Mouse (Mus musculus) kidney, postnatal 36 days (tissue): ENCODE data around the gene Trim46.

Experiments used
- DNase-seq, 2 experiments: peaks; one replicate each; pipeline ENCODE4 v3.0.0; 2021 to 2022; ENCODE audit warnings: mixed read lengths in 2 of 2

Gene Trim46

DNA sequence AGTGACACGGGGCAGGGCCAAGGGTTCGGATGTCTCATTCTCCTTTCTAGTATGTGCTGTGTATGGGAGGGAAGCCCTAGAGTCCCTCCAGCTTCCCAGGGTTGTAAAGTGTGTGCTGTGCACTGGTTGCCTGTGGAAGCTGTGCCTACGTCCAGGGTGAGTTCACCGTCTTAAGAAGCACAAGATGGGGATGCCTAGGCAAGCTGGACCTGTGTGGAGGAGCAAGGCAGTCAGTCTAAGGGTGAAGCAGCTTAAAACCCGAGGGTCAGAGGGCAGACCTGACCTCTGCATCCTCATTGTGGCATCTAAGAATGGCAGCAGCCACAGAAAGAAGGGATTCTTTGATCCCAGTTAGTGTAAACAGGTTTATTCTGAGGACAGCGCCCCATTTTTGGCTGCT lies 37.4 kb downstream of the Trim46 start:
- no peak for DNase-seq

DNA sequence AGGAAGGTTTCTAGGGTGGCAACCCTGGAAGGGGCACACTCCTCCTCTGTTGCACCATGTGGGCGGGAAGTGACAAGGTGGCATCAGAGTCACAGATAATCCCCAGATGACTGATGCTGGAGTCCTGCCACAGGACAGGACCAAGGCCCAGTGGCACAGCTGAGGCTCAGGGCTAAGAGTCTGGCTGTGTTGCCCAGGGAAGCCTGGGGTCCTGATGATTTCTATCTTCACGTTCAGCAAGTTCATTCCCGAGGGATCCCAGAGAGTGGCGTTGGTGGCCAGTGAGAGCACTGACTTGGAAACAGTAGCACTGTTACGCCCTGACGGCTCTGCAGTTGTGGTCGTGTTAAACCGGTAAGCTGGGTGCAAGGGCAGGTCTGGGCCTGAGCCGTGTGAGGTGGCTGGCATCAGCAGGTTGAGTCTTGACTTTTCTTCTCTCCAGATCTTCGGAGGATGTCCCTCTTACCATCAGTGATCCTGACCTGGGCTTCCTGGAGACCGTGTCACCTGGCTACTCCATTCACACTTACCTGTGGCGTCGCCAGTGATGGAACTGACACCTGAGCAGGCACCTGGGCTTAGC lies 37.9 kb downstream of the Trim46 start:
- DNase-seq: no peak

DNA sequence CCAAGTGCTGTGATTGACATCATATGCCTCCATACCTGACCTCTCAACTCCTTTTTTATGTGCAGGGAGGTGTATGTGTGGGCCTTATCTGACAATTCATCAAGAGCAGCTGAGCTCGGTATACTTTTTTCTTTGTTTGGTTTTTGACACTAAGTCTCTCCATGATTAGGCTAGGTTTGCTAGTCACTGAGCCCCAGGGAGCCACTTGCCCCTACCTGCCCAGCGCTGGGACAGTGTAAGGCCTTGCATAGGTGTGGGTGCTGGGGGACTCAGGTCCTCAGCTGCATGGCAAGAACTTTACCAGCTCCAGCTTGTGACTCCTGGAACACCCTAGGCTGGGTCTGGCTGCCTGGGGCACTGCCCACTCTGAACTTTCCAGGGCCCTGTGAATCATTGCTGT lies 39.4 kb downstream of the Trim46 start:
- no peak for DNase-seq

DNA sequence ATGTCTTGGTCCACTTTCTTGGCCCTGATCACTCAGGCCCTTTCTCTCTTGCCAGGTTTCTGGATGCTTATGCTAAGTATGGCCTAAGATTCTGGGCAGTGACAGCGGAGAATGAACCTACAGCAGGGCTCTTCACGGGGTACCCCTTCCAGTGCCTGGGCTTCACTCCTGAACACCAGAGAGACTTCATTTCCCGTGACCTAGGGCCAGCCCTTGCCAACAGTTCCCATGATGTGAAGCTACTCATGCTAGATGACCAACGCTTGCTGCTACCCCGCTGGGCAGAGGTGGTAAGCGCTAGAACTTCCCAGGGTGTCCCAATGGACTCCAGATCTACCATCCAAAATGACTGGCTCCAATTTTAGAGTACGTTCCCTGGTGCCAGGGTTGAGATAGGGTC lies 40.0 kb downstream of the Trim46 start:
- DNase-seq: no peak

DNA sequence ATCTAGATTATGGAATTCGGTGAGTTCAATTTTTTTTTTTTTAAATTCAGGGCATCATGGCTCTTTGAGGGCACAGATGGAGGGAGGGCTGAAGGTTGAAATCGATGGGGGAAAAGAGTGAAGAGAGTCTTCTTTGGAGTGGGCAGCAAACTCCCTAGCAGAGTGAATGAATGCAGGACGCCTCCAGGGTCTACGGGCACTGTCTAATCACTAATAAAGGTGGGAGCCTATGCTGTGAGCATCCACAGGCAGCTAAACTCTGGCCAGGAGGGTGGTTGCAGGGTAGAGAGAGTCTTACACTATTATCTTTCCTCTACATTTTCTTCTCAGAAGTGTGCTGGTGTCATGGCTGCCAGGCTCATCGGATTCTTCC lies 43.0 kb downstream of the Trim46 start:
- no peak for DNase-seq

DNA sequence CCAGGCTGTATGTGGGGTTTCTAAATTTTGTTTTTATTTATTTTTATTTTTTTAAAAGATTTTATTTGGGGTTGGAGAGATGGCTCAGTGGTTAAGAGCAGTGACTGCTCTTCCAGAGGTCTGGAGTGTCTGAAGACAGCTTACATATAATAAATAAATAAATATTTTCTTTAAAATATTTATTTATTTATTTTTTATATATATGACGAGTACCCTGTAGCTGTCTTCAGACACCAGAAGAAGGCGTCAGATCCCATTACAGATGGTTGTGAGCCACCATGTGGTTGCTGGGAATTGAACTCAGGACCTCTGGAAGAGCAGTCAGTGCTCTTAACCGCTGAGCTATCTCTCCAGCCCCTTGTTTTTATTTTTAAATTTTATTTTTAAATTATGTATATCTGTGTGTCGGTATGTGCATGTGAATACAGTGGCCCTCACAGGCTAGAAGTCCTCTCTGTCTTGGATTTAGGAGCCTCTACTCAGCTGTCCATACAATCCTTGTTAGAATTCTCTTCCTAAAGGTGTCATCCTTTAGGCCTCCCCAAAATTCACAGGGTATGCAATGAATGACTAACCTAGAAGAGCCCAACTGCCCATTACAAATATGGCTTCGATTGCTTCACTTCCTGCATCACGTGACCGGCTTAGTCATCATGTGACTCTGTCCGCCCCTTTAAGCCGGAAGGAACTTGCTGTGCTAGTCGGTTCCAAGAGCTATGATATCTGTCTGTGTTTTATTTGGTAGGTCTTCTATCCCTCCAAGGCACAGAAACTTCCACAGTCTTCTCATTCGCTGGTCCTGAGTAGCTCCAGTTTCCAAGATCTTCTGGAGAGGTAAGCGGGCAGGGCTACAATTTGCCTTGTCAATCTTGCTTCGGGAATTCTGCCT lies 43.6 kb downstream of the Trim46 start, which contains the start of gene Gba:
TSS of gene Gba (plus strand) at position 676 of the 889 bp plus-strand sequence.
- DNase-seq: peak; percentile 87 to 88

DNA sequence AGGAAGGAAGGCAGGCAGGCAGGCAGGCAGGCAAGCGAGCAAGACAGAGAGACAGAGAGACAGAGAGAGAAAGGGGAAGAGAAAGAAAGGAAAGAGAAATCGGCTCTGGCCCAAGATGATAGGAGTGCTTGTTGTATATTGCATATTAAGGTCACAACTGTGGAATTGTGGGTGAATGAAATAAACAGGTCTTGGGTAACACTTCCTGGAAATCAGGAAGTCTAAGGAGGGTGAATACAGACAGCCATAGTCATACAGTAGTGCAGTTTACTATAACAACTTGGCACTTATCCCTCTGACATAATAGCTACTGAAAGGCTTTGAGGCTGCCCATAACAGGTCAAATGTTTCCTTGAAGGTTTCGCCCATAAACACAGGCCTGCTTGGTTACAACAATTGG lies 46.3 kb downstream of the Trim46 start:
- no peak for DNase-seq

DNA sequence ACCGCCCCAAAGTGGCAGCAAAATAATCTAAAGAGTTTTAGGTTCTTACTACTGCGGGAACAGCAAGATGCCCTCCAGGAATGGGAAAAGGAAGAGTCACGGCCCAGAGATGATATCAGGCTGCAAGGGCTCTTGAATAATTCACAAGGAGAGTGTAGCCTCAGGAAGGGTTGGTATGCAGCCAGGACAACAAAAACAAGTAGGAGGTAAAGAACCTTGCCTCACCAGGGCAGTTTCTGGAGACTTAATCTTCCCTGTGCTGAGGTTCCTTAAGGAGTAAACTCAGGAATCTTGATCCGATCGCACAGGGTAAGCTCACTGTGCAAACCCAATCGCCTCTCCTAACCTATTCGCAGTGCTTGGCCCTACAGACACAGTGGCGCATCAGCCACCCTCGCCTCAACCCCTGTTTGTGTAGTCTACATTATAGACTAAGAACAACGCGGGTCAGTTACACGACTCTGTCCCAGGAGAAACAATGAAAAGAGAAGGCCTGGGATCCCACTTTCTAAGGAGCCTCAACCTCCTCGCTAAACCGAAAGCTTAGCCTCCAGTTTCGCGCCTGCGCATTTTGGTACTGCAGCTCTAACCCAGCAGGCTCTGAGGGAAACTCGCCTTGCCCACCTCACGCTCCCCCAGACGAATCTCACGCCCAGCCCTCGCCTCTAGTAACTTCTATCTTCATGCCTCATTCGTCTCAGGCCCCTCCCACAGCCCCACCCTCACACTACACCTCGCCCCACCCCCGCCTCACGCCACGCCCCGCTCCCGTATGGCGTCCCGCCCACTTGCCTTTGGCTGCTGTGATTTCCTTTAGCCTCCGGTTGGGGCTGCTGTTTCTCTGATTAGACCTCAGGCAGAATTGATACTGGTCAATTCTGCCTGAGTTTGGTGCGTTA lies 49.9 kb downstream of the Trim46 start:
- peak; percentile 92 to 94 for DNase-seq

DNA sequence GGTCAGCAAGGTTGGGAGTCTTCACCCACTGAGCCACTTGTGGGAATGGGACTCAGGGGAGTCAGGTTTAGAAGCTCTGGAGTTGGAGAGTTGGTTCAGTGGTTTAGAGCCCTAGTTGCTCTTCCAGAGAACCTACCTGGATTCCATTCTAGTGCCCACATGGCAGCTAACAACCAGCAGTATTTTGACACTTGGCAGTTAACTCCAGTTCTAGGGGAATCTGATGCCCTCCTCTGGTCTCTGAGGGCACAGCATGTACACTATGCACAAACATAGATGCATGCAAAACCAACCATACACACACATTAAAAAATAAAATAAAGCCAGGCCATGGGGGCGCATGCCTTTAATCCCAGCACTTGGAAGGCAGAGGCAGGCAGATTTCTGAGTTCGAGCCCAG lies 52.3 kb downstream of the Trim46 start:
- peak; percentile 44 to 61 for DNase-seq

DNA sequence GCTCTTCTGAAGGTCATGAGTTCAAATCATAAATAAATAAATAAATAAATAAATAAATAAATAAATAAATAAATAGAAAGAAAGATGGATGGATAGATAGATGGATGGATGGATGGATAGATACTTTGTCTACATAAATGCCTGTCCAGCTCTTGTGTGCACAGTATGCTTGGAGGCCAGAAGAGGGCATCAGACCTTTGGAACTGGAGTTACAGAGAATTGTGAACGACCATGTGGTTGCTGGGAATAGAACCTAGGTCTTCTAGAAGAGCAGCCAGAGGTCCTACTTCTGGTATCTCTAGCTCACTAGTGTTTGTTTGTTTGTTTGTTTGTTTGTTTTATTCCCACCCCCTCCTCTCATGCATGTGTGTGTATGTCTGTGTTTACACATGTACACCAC lies 52.8 kb downstream of the Trim46 start:
- DNase-seq: no peak

DNA sequence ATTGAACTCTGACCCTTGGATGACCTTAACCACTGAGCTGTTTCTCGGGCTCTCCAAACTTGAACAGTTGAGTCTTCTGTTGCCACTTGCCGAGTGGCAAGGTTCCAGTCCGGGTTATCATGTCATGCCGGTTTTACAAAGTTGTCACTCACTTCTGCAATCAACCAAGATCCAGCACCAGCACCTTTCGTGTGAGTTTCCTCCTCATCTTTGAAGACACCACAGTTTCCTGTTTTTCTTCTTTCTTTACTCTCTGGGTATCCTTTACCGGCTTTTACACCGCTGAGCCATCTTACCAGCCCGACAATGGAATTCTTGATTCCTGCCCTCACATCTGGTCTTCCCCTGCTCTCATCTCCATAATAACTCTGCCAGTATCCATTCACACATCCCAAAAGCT lies 55.7 kb downstream of the Trim46 start:
- no peak for DNase-seq

DNA sequence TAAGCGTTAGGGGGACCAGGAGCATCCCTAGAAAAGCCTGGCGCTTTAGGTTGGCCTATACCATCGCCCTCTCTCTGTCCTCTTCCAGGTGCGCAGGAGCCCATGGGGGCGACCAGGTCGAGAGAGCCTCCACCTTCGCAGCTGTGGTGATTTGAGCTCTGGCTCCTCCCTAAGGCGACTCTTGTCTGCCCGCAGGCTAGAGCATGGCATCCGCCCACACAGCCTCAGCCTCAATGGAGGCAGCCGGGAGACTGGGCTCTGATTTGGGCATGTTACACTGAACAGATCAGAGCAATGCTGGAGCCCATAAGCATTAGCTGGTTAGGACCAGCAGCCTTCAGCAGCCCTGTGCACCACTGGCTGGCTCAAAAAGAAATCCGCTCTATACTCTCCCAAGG lies 57.6 kb downstream of the Trim46 start:
- DNase-seq: no peak

DNA sequence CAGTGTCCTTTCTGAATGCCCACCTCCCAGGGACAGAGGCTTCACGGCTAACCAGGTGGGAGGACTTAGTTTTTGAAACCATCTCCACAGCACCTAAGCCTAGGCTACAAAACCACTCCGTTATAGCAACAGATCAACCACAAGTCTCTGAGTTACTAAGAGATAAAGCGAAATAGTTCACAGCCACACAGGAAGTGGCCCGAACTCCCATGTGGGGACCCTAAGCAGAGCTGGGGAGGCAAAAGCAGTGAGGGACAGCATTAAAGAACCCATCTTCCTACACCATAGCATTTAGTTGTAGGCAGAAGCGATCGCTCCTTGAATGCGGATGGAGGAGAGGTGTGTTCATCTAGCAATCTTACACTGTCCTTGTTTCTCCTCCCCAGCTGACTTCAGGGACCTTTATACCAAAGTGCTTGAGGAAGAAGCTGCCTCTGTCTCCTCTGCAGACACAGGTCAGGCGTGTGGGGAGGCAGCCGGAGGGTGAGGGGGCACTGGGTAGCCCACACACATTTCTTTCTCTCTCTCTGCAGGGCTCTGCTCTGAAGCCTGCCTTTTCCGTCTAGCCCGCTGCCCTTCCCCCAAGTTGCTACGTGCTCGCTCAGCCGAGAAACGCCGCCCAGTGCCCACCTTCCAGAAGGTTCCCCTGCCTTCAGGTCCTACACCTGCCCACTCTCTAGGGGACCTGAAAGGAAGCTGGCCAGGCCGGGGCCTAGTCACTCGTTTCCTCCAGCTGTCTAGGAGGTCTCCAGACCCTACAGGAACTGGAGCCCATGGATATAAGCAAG lies 58.2 kb downstream of the Trim46 start:
- no peak for DNase-seq

DNA sequence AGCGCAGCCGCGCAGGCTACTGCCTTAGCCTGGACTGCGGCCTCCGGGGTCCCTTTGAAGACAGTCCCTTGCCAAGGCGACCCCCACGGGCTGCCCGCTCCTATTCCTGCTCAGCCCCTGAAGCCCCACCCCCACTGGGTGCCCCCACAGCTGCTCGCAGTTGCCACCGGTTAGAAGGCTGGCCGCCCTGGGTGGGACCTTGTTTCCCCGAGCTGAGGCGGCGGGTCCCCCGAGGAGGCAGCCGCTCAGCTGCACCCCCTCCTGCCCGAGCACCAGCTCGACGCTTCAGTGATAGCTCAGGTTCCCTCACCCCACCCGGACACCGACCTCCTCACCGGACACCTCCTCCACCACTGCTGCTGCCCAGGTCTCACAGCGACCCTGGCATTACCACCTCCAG lies 58.9 kb downstream of the Trim46 start:
- no peak for DNase-seq
